8 mouse cellular contexts compared by ENCODE assay signal in genomic region chr10:127016488-127016887, GRCm38 (mm10). TPM values are rescaled to one million over a fixed set of nuclear protein-coding genes. Genes with fewer than 3 reads are reported as not detected.
A peak's percentile ranks its signal among the peaks of the same experiment; 100 is the strongest.
DNase-seq lines count a peak whose midpoint lies in the region; ATAC-seq and TF ChIP-seq lines count a peak whose summit lies in the region.

No protein-coding gene starts in this region.

- no peak for TF ChIP-seq POLR2A in brain, embryonic 14.5 days (IDR thresholded peaks at IDR 0.05; ENCODE audit: borderline replicate concordance, extremely low read depth, insufficient read depth, insufficient read length, poor library complexity, severe bottlenecking)
- no peak for TF ChIP-seq POLR2A in kidney, adult 2 months (IDR thresholded peaks at IDR 0.05; ENCODE audit: low read depth, low read length)

- ATAC-seq in lung, embryonic 14.5 days (ENCODE audit: insufficient read depth), result peak; percentile 65; the same call in 1 of the 2 replicates
- no peak for ATAC-seq in forebrain, embryonic 11.5 days (replicated peaks; ENCODE audit: low FRiP score)

- no peaks in the 10 kb centered on the region for H3K4me1 ChIP-seq in lung, embryonic 14.5 days (ENCODE audit: insufficient read depth)
- H3K4me1 ChIP-seq in kidney, adult 2 months (ENCODE audit: control insufficient read depth, insufficient read depth, low read length), result no peaks in the 10 kb centered on the region
- no peaks in the 10 kb centered on the region for H3K4me1 ChIP-seq in forebrain, embryonic 11.5 days (replicated peaks; ENCODE audit: control insufficient read depth, insufficient read depth, low read length)

- DNase-seq in lung, embryonic 14.5 days, result peak; percentile 43
- DNase-seq in lung, adult 18-20 months, result no peak
- no peak for DNase-seq in brain, embryonic 14.5 days (ENCODE audit: low read depth)
- peak; percentile 63 for DNase-seq in kidney, adult 2 months
- peak; percentile 31 for DNase-seq in lung, postnatal 36 days
- no peak for DNase-seq in ovary, postnatal 10 days (ENCODE audit: low spot score)
- no peak for DNase-seq in forebrain, embryonic 11.5 days (ENCODE audit: low spot score)
- no peak for DNase-seq in cerebellum, postnatal 10 days

- peak; percentile 60 for TF ChIP-seq CTCF in lung, embryonic 14.5 days (IDR thresholded peaks at IDR 0.05; ENCODE audit: low read depth)
- TF ChIP-seq CTCF in brain, embryonic 14.5 days (IDR thresholded peaks at IDR 0.05; ENCODE audit: borderline replicate concordance, extremely low read depth, insufficient read depth, insufficient read length), result peak; percentile 29; the same call in 1 of the 2 replicates
- TF ChIP-seq CTCF in kidney, adult 2 months (conservative IDR thresholded peaks at IDR 0.05; ENCODE audit: insufficient read depth, insufficient read length, low read depth, low read length), result peak; percentile 68

- H3K27me3 ChIP-seq in lung, embryonic 14.5 days (ENCODE audit: insufficient read depth, low read length), result no peaks in the 10 kb centered on the region
- H3K27me3 ChIP-seq in kidney, adult 2 months (replicated peaks; ENCODE audit: control insufficient read depth, insufficient read depth, low read length), result no peaks in the 10 kb centered on the region
- no peaks in the 10 kb centered on the region for H3K27me3 ChIP-seq in forebrain, embryonic 11.5 days (ENCODE audit: control insufficient read depth, insufficient read depth, low read length)

- no peak overlapping the region for H3K4me3 ChIP-seq in lung, embryonic 14.5 days (ENCODE audit: low read depth, low read length)
- H3K4me3 ChIP-seq in kidney, adult 2 months (ENCODE audit: insufficient read depth, low read depth, low read length), result no peak overlapping the region
- no peak overlapping the region for H3K4me3 ChIP-seq in forebrain, embryonic 11.5 days (ENCODE audit: low read depth, low read length)

- no peak overlapping the region for H3K27ac ChIP-seq in lung, embryonic 14.5 days (ENCODE audit: low read depth)
- H3K27ac ChIP-seq in kidney, adult 2 months (ENCODE audit: insufficient read depth, low read depth, low read length), result no peak overlapping the region
- H3K27ac ChIP-seq in forebrain, embryonic 11.5 days (ENCODE audit: low read depth, low read length), result no peak overlapping the region

- H3K36me3 ChIP-seq in lung, embryonic 14.5 days (ENCODE audit: insufficient read depth), result no peaks in the 10 kb centered on the region
- no peaks in the 10 kb centered on the region for H3K36me3 ChIP-seq in kidney, adult 2 months (ENCODE audit: control insufficient read depth, insufficient read depth, low read length)
- H3K36me3 ChIP-seq in forebrain, embryonic 11.5 days (ENCODE audit: control insufficient read depth, insufficient read depth, low read length), result no peaks in the 10 kb centered on the region

- no peak overlapping the region for H3K9ac ChIP-seq in lung, embryonic 14.5 days
- no peak overlapping the region for H3K9ac ChIP-seq in forebrain, embryonic 11.5 days (ENCODE audit: low read length)

- H3K9me3 ChIP-seq in lung, embryonic 14.5 days (ENCODE audit: low read depth, low read length), result no peaks in the 10 kb centered on the region
- no peaks in the 10 kb centered on the region for H3K9me3 ChIP-seq in forebrain, embryonic 11.5 days (ENCODE audit: control insufficient read depth, low read length)

- WGBS in lung, embryonic 14.5 days, result 51% methylated on average over 5 of the region's 5 CpGs
- WGBS in kidney, adult 2 months, result 52% methylated on average over 5 of the region's 5 CpGs
- WGBS in forebrain, embryonic 11.5 days, result 64% methylated on average over 5 of the region's 5 CpGs

- H3K4me2 ChIP-seq in lung, embryonic 14.5 days, result no peak overlapping the region
- no peak overlapping the region for H3K4me2 ChIP-seq in forebrain, embryonic 11.5 days (ENCODE audit: low read depth, low read length, severe bottlenecking)

RNA-seq across cellular contexts. Expression of gene Tsfm, which starts 14.2 kb away (rescaled TPM):
- 76.8 and 77.3 TPM in 2 replicates for polyA plus RNA-seq in lung, embryonic 14.5 days (2014; fragmentation: Nextera tagmentation; extraction: Ambion mirVana)
- polyA plus RNA-seq in brain, embryonic 14.5 days (2012; rRNA removed), result 41.2 and 52.3 TPM in 2 replicates
- polyA plus RNA-seq in kidney, adult 2 months (2012; rRNA removed), result 54.0 and 58.1 TPM in 2 replicates
- polyA plus RNA-seq in forebrain, embryonic 11.5 days (2014; fragmentation: Nextera tagmentation; extraction: Ambion mirVana), result 91.2 and 93.8 TPM in 2 replicates

RNA-seq across cellular contexts. Expression of gene Avil, which starts 16.0 kb away (rescaled TPM):
- 0.13 and 0.30 TPM in 2 replicates for polyA plus RNA-seq in lung, embryonic 14.5 days (2014; fragmentation: Nextera tagmentation; extraction: Ambion mirVana)
- polyA plus RNA-seq in brain, embryonic 14.5 days (2012; rRNA removed), result 0.28 and 1.7 TPM in 2 replicates
- polyA plus RNA-seq in kidney, adult 2 months (2012; rRNA removed), result 0.14 and 0.19 TPM in 2 replicates
- polyA plus RNA-seq in forebrain, embryonic 11.5 days (2014; fragmentation: Nextera tagmentation; extraction: Ambion mirVana), result 0.08 and 0.32 TPM in 2 replicates

RNA-seq across cellular contexts. Expression of gene Mettl1, which starts 24.7 kb away (rescaled TPM):
- 59.5 and 60.7 TPM in 2 replicates for polyA plus RNA-seq in lung, embryonic 14.5 days (2014; fragmentation: Nextera tagmentation; extraction: Ambion mirVana)
- polyA plus RNA-seq in brain, embryonic 14.5 days (2012; rRNA removed), result 15.8 and 19.4 TPM in 2 replicates
- polyA plus RNA-seq in kidney, adult 2 months (2012; rRNA removed), result 24.5 and 27.5 TPM in 2 replicates
- polyA plus RNA-seq in forebrain, embryonic 11.5 days (2014; fragmentation: Nextera tagmentation; extraction: Ambion mirVana), result 42.5 and 44.0 TPM in 2 replicates

RNA-seq across cellular contexts. Expression of gene Eef1akmt3, which starts 24.8 kb away (rescaled TPM):
- 0.53 and 0.74 TPM in 2 replicates for polyA plus RNA-seq in lung, embryonic 14.5 days (2014; fragmentation: Nextera tagmentation; extraction: Ambion mirVana)
- polyA plus RNA-seq in brain, embryonic 14.5 days (2012; rRNA removed), result 0.19 and 0.40 TPM in 2 replicates
- polyA plus RNA-seq in kidney, adult 2 months (2012; rRNA removed), result 2.4 and 3.1 TPM in 2 replicates
- polyA plus RNA-seq in forebrain, embryonic 11.5 days (2014; fragmentation: Nextera tagmentation; extraction: Ambion mirVana), result 0.11 TPM in 1 of 2 replicates, not detected in the other

RNA-seq across cellular contexts. Expression of gene Cyp27b1, which starts 31.6 kb away (rescaled TPM):
- 0.09 TPM in 1 of 2 replicates, not detected in the other for polyA plus RNA-seq in lung, embryonic 14.5 days (2014; fragmentation: Nextera tagmentation; extraction: Ambion mirVana)
- polyA plus RNA-seq in brain, embryonic 14.5 days (2012; rRNA removed), result 0.63 and 0.97 TPM in 2 replicates
- polyA plus RNA-seq in kidney, adult 2 months (2012; rRNA removed), result 13.5 and 14.3 TPM in 2 replicates
- polyA plus RNA-seq in forebrain, embryonic 11.5 days (2014; fragmentation: Nextera tagmentation; extraction: Ambion mirVana), result 0.23 TPM in 1 of 2 replicates, not detected in the other

Comparison
In these comparisons a context has a peak if more than half of its experiments do, and no peak if none do; other contexts are left out.
1. DNase-seq: peak in lung, embryonic 14.5 days (single experiment), kidney, adult 2 months (single experiment) and lung, postnatal 36 days (single experiment); none in lung, adult 18-20 months (0 of 2), brain, embryonic 14.5 days (single experiment), ovary, postnatal 10 days (single experiment), forebrain, embryonic 11.5 days (single experiment) and cerebellum, postnatal 10 days (0 of 2).
2. Peak in every context shown above with its lines, with median percentiles within 50 percentile points of each other: CTCF ChIP-seq.